Mouse (Mus musculus) G1E-ER4 (cell line): ENCODE measurements around the gene Ucma. TPM values are rescaled to one million over a fixed set of nuclear protein-coding genes. Genes with fewer than 3 reads are reported as not detected.

Experiments used
- GATA1 ChIP-seq: IDR thresholded peaks from one replicate; pipeline ENCODE4 v1.8.0; 2012; ENCODE audit warnings: low read length, inconsistent platforms
- polyA plus RNA-seq: library from polyadenylated mRNA; stranded (reverse); fragments of >175 nt; gene quantifications from 2 replicates; pipeline ENCODE4 v1.2.3, GENCODE M21; 2012

Ucma gene
- polyA plus RNA-seq, 1 experiment: not detected

DNA sequence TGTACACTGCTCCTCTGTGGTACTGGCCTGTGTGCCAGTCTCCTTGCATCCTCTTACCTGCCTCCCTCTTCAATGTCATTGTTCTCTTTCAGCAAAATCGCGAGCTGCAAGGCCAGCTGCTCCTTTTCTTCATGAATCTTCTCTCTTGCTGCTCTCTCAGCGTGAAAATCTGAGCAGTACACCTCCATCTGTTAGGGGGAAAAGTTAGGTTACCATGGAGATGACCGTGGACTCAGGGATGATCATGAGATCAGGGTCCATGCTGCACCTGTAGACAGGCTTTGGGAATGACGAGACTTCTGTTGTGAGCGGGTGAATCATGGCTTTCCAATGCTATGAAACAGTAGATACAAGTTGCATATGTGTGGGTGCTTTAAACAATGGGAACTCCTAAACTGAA, 51.1 kb downstream of the Ucma start:
- no peak for TF ChIP-seq GATA1

DNA sequence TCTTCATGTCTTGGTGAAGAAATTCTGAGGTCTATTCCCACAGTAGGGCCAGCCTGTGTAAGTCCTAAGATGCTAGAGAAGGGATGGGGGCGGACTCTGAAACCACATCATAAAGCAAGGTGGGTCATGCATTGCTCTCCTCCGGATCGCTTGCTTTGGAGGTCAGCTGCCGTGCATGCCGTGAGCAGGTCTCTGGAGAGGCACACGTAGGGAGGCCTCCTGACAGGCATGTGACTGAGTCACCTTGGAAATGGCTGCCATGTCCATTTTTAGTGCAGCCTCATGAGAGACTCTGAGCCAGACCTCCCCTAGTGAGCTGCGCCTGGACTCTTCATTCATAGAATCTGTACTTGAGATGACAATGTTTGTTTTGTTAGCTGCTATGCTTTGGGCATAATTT, 52.1 kb downstream of the Ucma start:
- no peak for TF ChIP-seq GATA1

DNA sequence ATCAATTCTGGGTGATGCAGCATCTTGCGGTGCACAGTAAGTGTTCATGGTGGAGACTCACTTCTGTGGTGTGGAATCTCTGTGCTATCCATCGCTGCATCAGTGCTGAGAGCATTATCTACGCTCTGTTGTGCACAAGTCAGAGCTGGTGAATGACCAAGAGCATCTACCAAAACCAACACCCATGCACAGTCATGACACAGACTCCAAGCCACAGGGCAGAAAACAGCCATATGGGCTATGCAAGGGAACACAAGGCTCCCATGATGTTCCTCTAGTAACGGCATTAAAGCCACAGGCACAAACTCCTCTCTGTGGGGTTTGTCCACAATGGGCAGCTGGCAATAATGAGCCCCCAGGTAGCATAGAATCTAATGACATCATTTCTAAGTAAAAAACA, 53.9 kb downstream of the Ucma start:
- TF ChIP-seq GATA1: no peak

DNA sequence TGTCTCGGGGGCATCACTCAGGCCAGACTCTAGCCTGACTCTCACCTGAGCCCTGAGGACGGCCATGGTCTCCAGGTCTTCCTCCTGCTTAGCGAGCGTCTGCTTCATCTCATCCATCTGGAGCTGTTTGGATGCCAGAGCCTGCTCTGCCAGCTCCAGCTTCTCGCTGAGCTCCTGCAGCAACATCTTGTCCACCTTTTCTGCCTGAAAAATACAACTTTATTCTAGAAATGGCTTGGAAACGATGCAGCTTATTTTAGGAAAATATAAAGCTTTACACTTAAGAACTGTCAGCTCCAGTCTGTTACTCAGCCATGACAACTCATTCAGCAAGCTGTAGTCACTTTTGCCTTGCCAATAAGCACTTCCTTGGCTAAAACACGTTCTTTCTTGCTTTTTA, 55.3 kb downstream of the Ucma start:
- TF ChIP-seq GATA1: no peak

DNA sequence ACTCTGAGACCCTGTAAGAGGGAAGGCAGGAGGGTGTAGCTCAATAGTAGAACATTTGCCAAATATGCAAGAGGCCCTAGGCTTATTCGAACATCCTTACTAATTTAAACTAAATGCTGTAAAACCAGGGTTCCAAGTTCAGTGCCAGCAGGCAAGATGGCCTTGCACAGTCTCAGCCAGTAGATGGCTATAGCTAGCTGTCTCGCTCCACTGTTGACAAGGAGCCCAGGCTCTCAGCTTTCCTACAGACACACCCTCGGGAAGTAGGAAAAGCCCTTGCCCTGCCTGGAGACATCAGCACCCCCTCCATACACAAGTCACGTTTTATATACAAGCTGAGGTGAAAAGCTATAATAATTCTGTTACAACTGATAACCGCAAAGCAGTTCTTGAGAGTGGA, 56.7 kb downstream of the Ucma start:
- no peak for TF ChIP-seq GATA1

DNA sequence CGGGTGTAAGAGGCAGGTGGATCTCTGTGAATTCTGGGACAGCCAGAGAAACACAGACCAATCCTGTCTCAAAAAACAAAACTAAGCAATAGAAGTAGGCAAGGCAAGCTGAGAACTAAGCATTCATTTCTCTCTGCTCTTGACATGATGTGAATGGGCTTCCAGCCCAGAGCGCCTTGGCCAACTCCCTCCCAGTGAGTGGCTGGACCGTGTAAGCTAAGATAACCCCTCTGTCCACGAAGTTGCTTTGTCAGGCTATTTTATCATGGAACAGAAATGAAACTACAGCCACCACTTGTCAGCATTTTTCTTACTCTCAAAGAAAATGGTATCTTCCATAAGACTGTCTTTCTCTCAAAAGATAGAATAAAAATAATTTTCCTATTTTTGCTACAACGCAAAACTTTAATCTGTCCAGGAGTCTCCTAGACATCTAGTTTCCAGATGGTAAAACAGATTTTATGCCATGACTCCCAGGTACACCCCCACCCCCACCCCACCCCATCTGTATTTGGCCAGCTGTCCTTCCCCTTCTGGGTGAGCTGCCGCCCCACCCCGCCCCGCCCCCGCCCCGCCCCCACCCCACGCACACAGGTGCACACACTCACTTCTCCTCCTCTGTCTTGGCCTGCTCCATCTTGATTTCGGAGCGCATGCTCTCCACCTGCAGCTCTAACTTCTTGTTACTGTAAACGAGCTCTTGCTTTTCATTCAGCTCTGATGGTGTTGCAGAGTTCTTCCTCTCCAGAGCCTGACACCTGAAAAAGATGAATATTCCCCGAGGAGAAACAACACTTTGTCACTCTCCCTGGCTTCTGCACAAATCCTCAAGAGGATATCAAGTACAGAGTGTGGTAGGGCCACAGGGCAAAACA, 57.9 kb downstream of the Ucma start:
- no peak for TF ChIP-seq GATA1

DNA sequence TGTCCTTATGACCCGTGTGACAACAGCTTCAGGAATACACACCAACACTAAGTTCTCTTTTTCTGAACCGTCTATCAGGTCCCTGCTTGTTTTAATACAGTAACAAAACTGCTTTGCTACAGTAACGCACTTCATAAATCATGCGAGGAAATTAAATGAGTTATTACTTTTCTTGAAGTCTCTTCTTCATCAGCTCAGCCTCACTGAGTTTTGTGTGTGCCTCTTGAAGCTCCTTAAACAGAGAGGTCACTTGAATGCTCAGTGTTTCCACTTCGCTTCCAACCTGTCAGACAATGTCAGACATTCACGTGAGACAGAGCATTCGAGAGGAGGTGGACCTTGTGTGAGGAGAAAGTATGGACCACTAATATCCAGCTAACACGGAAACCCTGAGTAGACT, 58.9 kb downstream of the Ucma start:
- no peak for TF ChIP-seq GATA1

DNA sequence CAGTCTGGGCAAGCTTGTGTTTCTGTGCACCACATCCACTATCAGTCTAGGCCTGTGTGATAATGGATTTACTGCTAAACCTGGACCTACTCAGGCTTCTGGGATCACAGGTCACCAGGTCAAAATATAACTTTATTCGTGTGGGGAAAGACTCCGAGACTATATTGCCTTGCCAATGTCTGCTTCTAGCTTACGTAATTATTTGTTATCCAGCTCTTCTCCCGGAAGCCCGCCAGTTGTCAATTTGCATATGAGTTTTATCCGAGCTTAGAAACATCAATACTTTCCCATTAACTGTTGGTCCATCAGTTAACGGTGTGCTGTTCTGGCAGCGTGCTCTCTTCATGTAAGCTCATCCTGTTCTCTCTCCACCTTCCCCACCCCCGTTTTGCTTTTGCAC, 59.3 kb downstream of the Ucma start:
- no peak for TF ChIP-seq GATA1

Other genes starting within 250 kb of the Ucma start
- gene Sephs1, start 94.6 kb upstream of the Ucma start, polyA plus RNA-seq: 12.1 and 15.7 TPM in 2 replicates
- 3.9 and 4.8 TPM in 2 replicates for gene Phyh, start 57.1 kb upstream of the Ucma start, polyA plus RNA-seq
- gene Mcm10, start 36.7 kb downstream of the Ucma start, polyA plus RNA-seq: 16.2 and 39.8 TPM in 2 replicates
- 41.3 and 49.0 TPM in 2 replicates for gene Optn, start 87.9 kb downstream of the Ucma start, polyA plus RNA-seq
- not detected in 2 replicates for gene Ccdc3, start 161.7 kb downstream of the Ucma start, polyA plus RNA-seq